13 mouse cellular contexts compared by ENCODE assay signal in genomic region chr10:96298566-96298965, GRCm38 (mm10).
DNase-seq lines count a peak whose midpoint lies in the region; ATAC-seq and TF ChIP-seq lines count a peak whose summit lies in the region.
"Had no signal": no experiment of that assay in that cellular context is flagged by ENCODE, and none has a peak within 500 bp of the region (broad histone marks: within the 10 kb centered on the region; RNA-seq: fewer than 3 reads in every experiment).

No protein-coding gene starts in this region.

- no peaks in the 10 kb centered on the region for H3K36me3 ChIP-seq in midbrain, postnatal 0 days (ENCODE audit: insufficient read depth, low read length)
- H3K36me3 ChIP-seq: liver, embryonic 15.5 days had no signal

- H3K9me3 ChIP-seq in midbrain, postnatal 0 days (ENCODE audit: low read length) = no peaks in the 10 kb centered on the region
- H3K9me3 ChIP-seq: liver, embryonic 15.5 days had no signal

- no peak for TF ChIP-seq CTCF in gastrocnemius, adult 2 months (IDR thresholded peaks at IDR 0.05)
- TF ChIP-seq CTCF in midbrain, postnatal 0 days (IDR thresholded peaks at IDR 0.05) = no peak

- peak; percentile 22 to 69; a peak in 1 of 4 replicates for ATAC-seq in hematopoietic stem cell, adult 5-6 weeks (replicated peaks in 1 of 2; ENCODE audit: insufficient read depth in 1 of 2, low FRiP score in 2 of 2, low TSS enrichment in 1 of 2, low read depth in 1 of 2, poor library complexity in 2 of 2, severe bottlenecking in 2 of 2)
- peak; percentile 94 for ATAC-seq in neutrophil, adult 5-6 weeks (ENCODE audit: extremely low read depth, insufficient number of reproducible peaks, low FRiP score, poor library complexity, severe bottlenecking)
- no peak for ATAC-seq in midbrain, postnatal 0 days (ENCODE audit: low FRiP score)

- WGBS in midbrain, postnatal 0 days = 76% methylated on average over 5 of the region's 5 CpGs

- H3K4me1 ChIP-seq in midbrain, postnatal 0 days (ENCODE audit: insufficient read depth, low read length) = no peaks in the 10 kb centered on the region
- H3K4me1 ChIP-seq: liver, embryonic 15.5 days had no signal

- no peak overlapping the region for H3K4me2 ChIP-seq in midbrain, postnatal 0 days (ENCODE audit: low read depth, low read length, poor library complexity, severe bottlenecking)
- H3K4me2 ChIP-seq: hindbrain, embryonic 14.5 days; liver, embryonic 15.5 days; midbrain, embryonic 11.5 days had no signal

- H3K27me3 ChIP-seq in midbrain, postnatal 0 days (ENCODE audit: insufficient read depth, low read length) = no peaks in the 10 kb centered on the region
- H3K27me3 ChIP-seq: liver, embryonic 15.5 days had no signal

- H3K4me3 ChIP-seq in gastrocnemius, adult 2 months = no peak overlapping the region
- H3K4me3 ChIP-seq in midbrain, postnatal 0 days (ENCODE audit: low read depth, low read length) = no peak overlapping the region
- H3K4me3 ChIP-seq: liver, embryonic 15.5 days had no signal

- intact Hi-C loops in gastrocnemius, adult 2 months (cut with DNase I) = no loop called here

- H3K27ac ChIP-seq in gastrocnemius, adult 2 months = no peak overlapping the region
- no peak overlapping the region for H3K27ac ChIP-seq in midbrain, postnatal 0 days (ENCODE audit: low read depth, low read length)
- H3K27ac ChIP-seq: hindbrain, embryonic 14.5 days; liver, embryonic 15.5 days had no signal

- peak; percentile 15 for DNase-seq in gastrocnemius, adult 2 months
- DNase-seq in gastrocnemius, postnatal 25 days = no peak
- peak; percentile 85 for DNase-seq in NIH3T3 (ENCODE audit: low read depth)
- no peak for DNase-seq in midbrain, postnatal 0 days (ENCODE audit: low spot score)
- no peak for DNase-seq in right cerebral cortex, postnatal 10 days (ENCODE audit: low spot score in 2 of 2)
- DNase-seq: kidney, adult 11 months; kidney, postnatal 36 days; thymus, postnatal 36 days had no signal

- no peak overlapping the region for H3K9ac ChIP-seq in midbrain, postnatal 0 days (replicated peaks; ENCODE audit: low read length, poor library complexity, severe bottlenecking)
- H3K9ac ChIP-seq: hindbrain, embryonic 14.5 days; liver, embryonic 15.5 days had no signal

Comparison
In these comparisons a context has a peak if more than half of its experiments do, and no peak if none do; other contexts are left out.
1. DNase-seq: peak in gastrocnemius, adult 2 months (single experiment) and NIH3T3 (single experiment); none in gastrocnemius, postnatal 25 days (single experiment), midbrain, postnatal 0 days (single experiment) and right cerebral cortex, postnatal 10 days (0 of 2).